Mouse (Mus musculus) brown adipose tissue, adult 24 weeks (tissue): ENCODE results near the gene Aspg. TPM values are rescaled to one million over a fixed set of nuclear protein-coding genes. Genes with fewer than 3 reads are reported as not detected.
A peak's percentile ranks its signal among the peaks of the same experiment; 100 is the strongest.

Experiments used
- H3K27ac ChIP-seq: fragments of 200-500 bp; replicated peaks from 2 replicates; pipeline ENCODE4 v1.5.1; 2012; ENCODE audit warnings: low read depth, mild to moderate bottlenecking, low read length
- H3K4me1 ChIP-seq: fragments of 200-500 bp; 2 replicates; pipeline ENCODE4 v1.6.1; 2012; ENCODE audit warnings: low read length, mixed read lengths; ENCODE audit not compliant: control insufficient read depth, insufficient read depth, insufficient read length
- H3K4me3 ChIP-seq: fragments of 200-500 bp; 2 replicates; pipeline ENCODE4 v1.5.1; 2012; ENCODE audit warnings: low read depth, mild to moderate bottlenecking, low read length, moderate library complexity; ENCODE audit not compliant: insufficient read depth
- polyA plus RNA-seq: library from polyadenylated mRNA; stranded (reverse); fragments of >200 nt; gene quantifications from 2 replicates; pipeline ENCODE4 v1.2.4, GENCODE M21; 2012; ENCODE audit not compliant: missing spikeins, insufficient read depth, insufficient read length

Aspg gene
- polyA plus RNA-seq = 60.4 and 84.2 TPM in 2 replicates

- Histone ChIP-seq H3K4me3 (peak within 1 kb of the TSS; percentile 51), H3K4me1 (peaks cover 3% of the 10 kb centered on the region; the same call in 1 of the 2 replicates), H3K27ac (peak within 1 kb of the TSS; percentile 25; the same call in 1 of the 2 replicates)
These were observed at the start of gene Aspg for GRCm38 (mm10) chr12:112106541-112106971. Gene Aspg (plus strand): TSS chr12:112106679.

GRCm38 (mm10) chr12:112077651-112078050 is 28.8 kb upstream of the Aspg start:
- Histone ChIP-seq H3K27ac (no peak overlapping the region), H3K4me1 (no peaks in the 10 kb centered on the region), H3K4me3 (no peak overlapping the region)

GRCm38 (mm10) chr12:112079911-112080310 is 26.6 kb upstream of the Aspg start:
- H3K4me3 ChIP-seq = no peak overlapping the region
- no peaks in the 10 kb centered on the region for H3K4me1 ChIP-seq
- no peak overlapping the region for H3K27ac ChIP-seq

- no peak overlapping the region for H3K4me3 ChIP-seq
- H3K4me1 ChIP-seq = no peaks in the 10 kb centered on the region
- H3K27ac ChIP-seq = no peak overlapping the region
These were observed 25.6 kb upstream of the Aspg start for GRCm38 (mm10) chr12:112080911-112081310.

GRCm38 (mm10) chr12:112082241-112082640 is 24.2 kb upstream of the Aspg start:
- Histone ChIP-seq H3K27ac (no peak overlapping the region), H3K4me1 (no peaks in the 10 kb centered on the region), H3K4me3 (no peak overlapping the region)

GRCm38 (mm10) chr12:112086250-112086649 is 20.2 kb upstream of the Aspg start:
- no peak overlapping the region for H3K4me3 ChIP-seq
- H3K27ac ChIP-seq = no peak overlapping the region

GRCm38 (mm10) chr12:112086726-112087125 is 19.8 kb upstream of the Aspg start:
- H3K27ac ChIP-seq = no peak overlapping the region
- H3K4me1 ChIP-seq = no peaks in the 10 kb centered on the region
- H3K4me3 ChIP-seq = no peak overlapping the region

More at GRCm38 (mm10) chr12:112086250-112086649, 20.2 kb upstream of the Aspg start:
- H3K4me1 ChIP-seq = no peaks in the 10 kb centered on the region

- Histone ChIP-seq H3K27ac (no peak overlapping the region), H3K4me1 (no peaks in the 10 kb centered on the region), H3K4me3 (no peak overlapping the region)
These were observed 17.7 kb upstream of the Aspg start for GRCm38 (mm10) chr12:112088609-112089324.

GRCm38 (mm10) chr12:112091054-112091453 is 15.4 kb upstream of the Aspg start:
- H3K4me3 ChIP-seq = no peak overlapping the region
- no peak overlapping the region for H3K27ac ChIP-seq
- no peaks in the 10 kb centered on the region for H3K4me1 ChIP-seq

- no peak overlapping the region for H3K4me3 ChIP-seq
- H3K27ac ChIP-seq = no peak overlapping the region
- peaks cover 4% of the 10 kb centered on the region; the same call in 1 of the 2 replicates for H3K4me1 ChIP-seq
These were observed 12.1 kb upstream of the Aspg start for GRCm38 (mm10) chr12:112094261-112094880.

- peaks cover 4% of the 10 kb centered on the region; the same call in 1 of the 2 replicates for H3K4me1 ChIP-seq
- H3K27ac ChIP-seq = peak overlapping the region; percentile 79
- H3K4me3 ChIP-seq = no peak overlapping the region
These were observed 10.3 kb upstream of the Aspg start for GRCm38 (mm10) chr12:112096051-112096732.

- peaks cover 4% of the 10 kb centered on the region; the same call in 1 of the 2 replicates for H3K4me1 ChIP-seq
- H3K4me3 ChIP-seq = no peak overlapping the region
- H3K27ac ChIP-seq = peak overlapping the region; percentile 53
These were observed 9.8 kb upstream of the Aspg start for GRCm38 (mm10) chr12:112096733-112097117.

- H3K4me1 ChIP-seq = peaks cover 4% of the 10 kb centered on the region; the same call in 1 of the 2 replicates
- no peak overlapping the region for H3K4me3 ChIP-seq
- no peak overlapping the region for H3K27ac ChIP-seq
These were observed 6.4 kb upstream of the Aspg start for GRCm38 (mm10) chr12:112100106-112100505.

- Histone ChIP-seq H3K4me3 (no peak overlapping the region), H3K4me1 (peaks cover 4% of the 10 kb centered on the region; the same call in 1 of the 2 replicates), H3K27ac (no peak overlapping the region)
These were observed 5.4 kb upstream of the Aspg start for GRCm38 (mm10) chr12:112101045-112101444.

GRCm38 (mm10) chr12:112103179-112103578 is 3.3 kb upstream of the Aspg start:
- no peaks in the 10 kb centered on the region; the same call in 1 of the 2 replicates for H3K4me1 ChIP-seq
- H3K4me3 ChIP-seq = no peak overlapping the region
- no peak overlapping the region for H3K27ac ChIP-seq
